Mouse (Mus musculus) thymus, adult 2 months (tissue): Measurements from ENCODE around the gene C9.

Source experiments
- CTCF ChIP-seq: fragments of 200-500 bp; IDR thresholded peaks from 2 replicates; pipeline ENCODE4 v1.5.1; 2012; ENCODE audit warnings: mild to moderate bottlenecking, control low read depth, low read length, moderate library complexity, borderline replicate concordance; ENCODE audit not compliant: control insufficient read depth, poor library complexity, insufficient read depth; ENCODE audit errors: extremely low read depth
- POLR2A ChIP-seq: fragments of 200-500 bp; IDR thresholded peaks from 2 replicates; pipeline ENCODE4 v1.6.1; 2012; ENCODE audit warnings: mild to moderate bottlenecking, low read length, control low read depth, moderate library complexity; ENCODE audit not compliant: control insufficient read depth, poor library complexity, insufficient read depth; ENCODE audit errors: extremely low read depth

DNA sequence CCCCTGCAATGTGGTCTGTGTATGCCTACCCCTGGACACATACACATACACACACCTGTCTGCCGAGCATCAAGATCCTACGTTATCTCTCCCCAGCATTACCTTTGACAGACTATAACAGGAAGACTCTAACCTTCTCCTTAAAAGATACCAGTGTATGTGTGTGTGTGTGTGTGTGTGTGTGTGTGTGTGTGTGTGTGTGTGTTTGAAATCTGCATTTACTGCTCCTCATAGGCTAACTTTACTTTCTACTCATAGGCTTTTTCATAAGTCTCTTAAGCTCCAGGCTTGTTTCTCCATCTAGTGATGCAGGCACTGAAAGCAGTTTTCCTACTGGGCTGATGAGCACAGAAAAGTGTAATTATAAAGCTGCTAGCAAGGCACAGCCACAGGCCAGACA, 79.7 kb downstream of the C9 start:
- TF ChIP-seq POLR2A = no peak
- TF ChIP-seq CTCF = no peak
